Mouse (Mus musculus) ES-E14 (cell line): ENCODE data around the gene Vipr2.

Experiments used
- CHD2 ChIP-seq: IDR thresholded peaks from 2 replicates; pipeline ENCODE4 v1.6.1; 2014; ENCODE audit warnings: mild to moderate bottlenecking, low read depth, low read length, inconsistent platforms
- HCFC1 ChIP-seq: IDR thresholded peaks from 2 replicates; pipeline ENCODE4 v1.6.1; 2012; ENCODE audit warnings: low read length, inconsistent platforms, borderline replicate concordance; ENCODE audit not compliant: insufficient read depth
- MAFK ChIP-seq: IDR thresholded peaks from 2 replicates; pipeline ENCODE4 v1.6.1; 2014; ENCODE audit warnings: mild to moderate bottlenecking, low read depth, low read length, inconsistent platforms; ENCODE audit not compliant: insufficient read depth
- ZC3H11A ChIP-seq: IDR thresholded peaks from 2 replicates; pipeline ENCODE4 v1.6.1; 2012; ENCODE audit warnings: low read depth, mild to moderate bottlenecking, inconsistent platforms, low read length, borderline replicate concordance
- ZNF384 ChIP-seq: IDR thresholded peaks from 2 replicates; pipeline ENCODE4 v1.6.1; 2012; ENCODE audit warnings: low read depth, low read length, inconsistent platforms

DNA sequence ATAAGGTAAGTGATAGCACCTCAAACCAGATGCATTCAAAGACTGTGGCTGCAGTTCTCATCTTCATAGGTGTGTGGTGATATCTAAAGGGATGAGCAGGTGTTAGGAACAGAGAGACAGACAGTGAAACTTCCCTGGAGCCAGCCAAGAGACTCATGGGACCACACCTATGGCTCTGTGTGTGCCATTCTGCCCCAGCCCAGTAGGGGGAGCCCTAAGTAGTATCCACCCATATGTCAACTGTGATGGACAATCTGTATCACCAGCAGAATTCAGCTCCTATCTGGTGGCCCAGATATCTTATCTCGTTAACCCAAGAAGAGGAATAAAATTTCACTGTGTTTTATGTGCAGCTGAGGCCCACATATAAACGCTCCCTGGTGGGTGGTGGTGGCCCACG lies 99.4 kb downstream of the Vipr2 start:
- TF ChIP-seq ZC3H11A (no peak), MAFK (no peak), CHD2 (no peak), ZNF384 (no peak), HCFC1 (no peak)
